Mouse (Mus musculus) embryonic facial prominence, embryonic 12.5 days (tissue): ENCODE measurements at regions not wholly inside any gene's neighbourhood (a gene's known extent, or its start where the extent isn't known, plus 50 kb on each side); places are given as distances from the start of the nearest gene placed in this dataset.

Source experiments
- ATAC-seq: fragments of 200-750 bp; cut with Nextera tagmentation; 2 replicates; pipeline ENCODE4 v1.8.0; 2017; ENCODE audit not compliant: insufficient number of reproducible peaks, insufficient read depth, low FRiP score, low TSS enrichment
- H3K27ac ChIP-seq: fragments of 300-500 bp; sonication (generic); 2 replicates; pipeline ENCODE4 v1.5.1; 2016; ENCODE audit warnings: mild to moderate bottlenecking
- H3K27me3 ChIP-seq: fragments of 300-500 bp; sonication (generic); 2 replicates; pipeline ENCODE4 v1.6.1; 2016; ENCODE audit warnings: mild to moderate bottlenecking, moderate library complexity
- H3K36me3 ChIP-seq: fragments of 300-500 bp; sonication (generic); 2 replicates; pipeline ENCODE4 v1.6.1; 2016; ENCODE audit warnings: mild to moderate bottlenecking
- H3K4me1 ChIP-seq: fragments of 300-500 bp; sonication (generic); 2 replicates; pipeline ENCODE4 v1.6.1; 2016
- H3K4me2 ChIP-seq: fragments of 300-500 bp; sonication (generic); replicated peaks from 2 replicates; pipeline ENCODE4 v1.6.1; 2016; ENCODE audit warnings: mild to moderate bottlenecking, moderate library complexity
- H3K4me3 ChIP-seq: fragments of 300-500 bp; sonication (generic); 2 replicates; pipeline ENCODE4 v1.5.1; 2016; ENCODE audit warnings: mild to moderate bottlenecking
- H3K9ac ChIP-seq: fragments of 300-500 bp; sonication (generic); 2 replicates; pipeline ENCODE4 v1.6.1; 2016; ENCODE audit warnings: mild to moderate bottlenecking, moderate library complexity
- H3K9me3 ChIP-seq: fragments of 300-500 bp; sonication (generic); 2 replicates; pipeline ENCODE4 v1.6.1; 2016; ENCODE audit warnings: mild to moderate bottlenecking, moderate library complexity
- WGBS: fragments of 180-500 bp; shearing (Covaris S2); methylation state at CpG from one replicate; pipeline ENCODE4 v1.1.7; 2016; 5-methylcytosine and 5-hydroxymethylcytosine counted together

DNA sequence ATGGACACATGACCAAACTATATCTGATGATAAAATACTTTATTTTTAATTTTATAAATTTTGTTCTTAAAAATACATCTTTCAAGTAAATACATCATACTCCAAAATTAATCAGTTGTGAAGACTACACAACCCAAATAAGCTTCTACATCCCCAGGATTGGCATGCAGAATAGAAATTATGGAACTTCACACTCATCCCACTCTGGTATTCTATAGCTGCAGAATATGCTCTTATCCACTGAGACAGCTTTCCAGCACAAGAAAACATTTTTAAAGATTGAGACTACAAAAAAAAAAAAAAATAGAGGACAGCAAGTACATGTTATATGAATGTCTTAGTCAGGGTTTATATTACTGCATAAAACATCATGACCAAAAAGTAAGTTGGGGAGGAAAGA lies 94.4 kb downstream of the Gm11232 start:
- no peaks in the 10 kb centered on the region for H3K36me3 ChIP-seq
- no peaks in the 10 kb centered on the region for H3K27me3 ChIP-seq
- H3K4me3 ChIP-seq: no peak overlapping the region
- H3K9me3 ChIP-seq: no peaks in the 10 kb centered on the region
- H3K27ac ChIP-seq: no peak overlapping the region
- no peak overlapping the region for H3K9ac ChIP-seq
- no peak overlapping the region for H3K4me2 ChIP-seq
- ATAC-seq: no peak
- no peaks in the 10 kb centered on the region for H3K4me1 ChIP-seq

DNA sequence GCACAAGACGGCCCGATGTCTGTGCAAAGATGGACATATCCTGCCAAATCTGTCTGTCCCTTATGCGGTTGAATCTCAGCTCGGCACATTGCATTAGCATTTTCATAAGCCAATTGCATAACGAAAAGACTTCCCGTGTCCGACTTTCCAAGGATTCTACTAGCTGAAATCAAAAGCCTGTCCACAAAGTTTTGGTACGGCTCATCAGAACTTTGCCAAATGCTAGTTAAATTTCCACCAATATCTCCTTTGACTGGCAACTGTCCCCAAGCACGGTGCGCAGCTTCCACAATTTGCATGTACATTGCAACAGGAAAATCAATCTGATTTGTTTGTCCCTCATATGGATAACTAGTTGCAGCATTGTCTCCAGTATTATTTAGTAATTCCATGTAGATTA lies 117.2 kb downstream of the Gm11232 start:
- H3K4me2 ChIP-seq: no peak overlapping the region
- H3K27me3 ChIP-seq: no peaks in the 10 kb centered on the region
- no peak overlapping the region for H3K4me3 ChIP-seq
- no peak overlapping the region for H3K9ac ChIP-seq
- WGBS: 95% methylated on average over 10 of the region's 10 CpGs
- no peaks in the 10 kb centered on the region for H3K36me3 ChIP-seq
- no peaks in the 10 kb centered on the region for H3K9me3 ChIP-seq
- H3K4me1 ChIP-seq: no peaks in the 10 kb centered on the region
- H3K27ac ChIP-seq: no peak overlapping the region
- ATAC-seq: no peak

DNA sequence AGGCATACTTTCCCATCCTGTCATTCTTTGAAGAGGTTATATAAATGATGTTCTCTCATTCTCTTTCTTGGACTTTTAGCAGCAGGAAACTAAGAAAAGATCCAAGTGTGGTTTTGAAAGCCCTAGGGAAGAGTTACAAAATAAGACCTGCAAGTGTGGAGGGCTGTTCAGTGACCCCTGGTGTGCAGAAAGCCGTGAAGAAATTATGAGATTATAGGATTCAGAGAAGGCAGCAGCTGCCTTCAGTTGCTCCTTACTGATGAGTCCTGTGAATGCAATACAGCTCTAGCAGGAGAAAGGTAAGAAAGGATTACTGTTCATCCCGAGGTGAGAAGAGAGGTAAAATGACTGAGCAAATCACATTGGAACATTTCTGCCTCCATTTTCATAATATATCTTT lies 130.7 kb downstream of the Gm11232 start:
- ATAC-seq: no peak

DNA sequence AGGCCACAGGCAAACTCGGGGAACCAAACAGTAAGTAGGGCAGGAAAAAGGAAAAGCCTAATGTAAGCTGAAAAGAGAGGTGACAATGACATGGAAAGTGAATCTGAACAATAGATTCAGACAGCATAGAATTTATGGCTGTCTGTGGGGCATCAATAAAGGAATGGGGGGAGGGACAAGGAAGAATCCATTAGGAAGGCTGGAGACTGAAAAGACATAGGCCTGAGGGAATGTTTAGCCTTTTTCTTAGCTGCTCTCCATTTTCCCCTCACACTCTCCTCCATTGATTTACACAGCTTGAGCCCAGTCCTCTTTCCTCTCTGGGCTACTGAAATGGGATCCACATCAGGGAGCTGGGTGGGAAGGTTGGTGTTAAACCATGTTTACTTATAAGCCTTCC lies 131.1 kb downstream of the Gm11232 start:
- no peak overlapping the region for H3K27ac ChIP-seq
- no peaks in the 10 kb centered on the region for H3K4me1 ChIP-seq
- ATAC-seq: no peak
- WGBS: 51% methylated on average over 1 of the region's 1 CpGs
- H3K4me2 ChIP-seq: no peak overlapping the region
- H3K9ac ChIP-seq: no peak overlapping the region
- no peaks in the 10 kb centered on the region for H3K9me3 ChIP-seq
- no peak overlapping the region for H3K4me3 ChIP-seq
- no peaks in the 10 kb centered on the region for H3K36me3 ChIP-seq
- no peaks in the 10 kb centered on the region for H3K27me3 ChIP-seq

More for the DNA sequence above, 130.7 kb downstream of the Gm11232 start:
- no peak overlapping the region for H3K4me3 ChIP-seq
- H3K36me3 ChIP-seq: no peaks in the 10 kb centered on the region
- WGBS: 36% methylated on average over 2 of the region's 2 CpGs
- no peaks in the 10 kb centered on the region for H3K27me3 ChIP-seq
- no peaks in the 10 kb centered on the region for H3K9me3 ChIP-seq
- no peak overlapping the region for H3K27ac ChIP-seq
- no peak overlapping the region for H3K9ac ChIP-seq
- no peaks in the 10 kb centered on the region for H3K4me1 ChIP-seq
- H3K4me2 ChIP-seq: no peak overlapping the region

DNA sequence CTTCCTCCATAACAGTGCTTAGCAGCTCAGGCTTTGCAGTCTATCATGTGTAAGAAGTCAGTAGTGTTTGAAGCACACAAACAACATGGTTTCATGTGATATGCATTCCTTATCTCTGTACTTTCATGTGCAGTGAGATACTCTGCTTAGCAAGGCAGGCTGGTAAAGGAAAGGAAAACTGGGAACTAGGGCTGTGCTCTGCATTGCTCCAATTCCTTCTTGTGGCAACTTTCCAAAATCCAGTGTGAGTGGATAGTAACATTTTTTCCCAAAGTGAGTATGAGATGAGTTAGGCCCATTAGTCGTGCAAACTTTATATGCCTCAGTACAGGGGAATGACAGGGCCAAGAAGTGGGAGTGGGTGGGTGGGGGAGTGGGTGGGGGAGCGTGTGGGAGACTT lies 133.0 kb downstream of the Gm11232 start:
- H3K9me3 ChIP-seq: no peaks in the 10 kb centered on the region
- no peak overlapping the region for H3K27ac ChIP-seq
- no peaks in the 10 kb centered on the region for H3K4me1 ChIP-seq
- no peaks in the 10 kb centered on the region for H3K27me3 ChIP-seq
- ATAC-seq: no peak
- no peak overlapping the region for H3K9ac ChIP-seq
- H3K4me2 ChIP-seq: no peak overlapping the region
- WGBS: 83% methylated on average over 2 of the region's 2 CpGs
- no peak overlapping the region for H3K4me3 ChIP-seq
- no peaks in the 10 kb centered on the region for H3K36me3 ChIP-seq

DNA sequence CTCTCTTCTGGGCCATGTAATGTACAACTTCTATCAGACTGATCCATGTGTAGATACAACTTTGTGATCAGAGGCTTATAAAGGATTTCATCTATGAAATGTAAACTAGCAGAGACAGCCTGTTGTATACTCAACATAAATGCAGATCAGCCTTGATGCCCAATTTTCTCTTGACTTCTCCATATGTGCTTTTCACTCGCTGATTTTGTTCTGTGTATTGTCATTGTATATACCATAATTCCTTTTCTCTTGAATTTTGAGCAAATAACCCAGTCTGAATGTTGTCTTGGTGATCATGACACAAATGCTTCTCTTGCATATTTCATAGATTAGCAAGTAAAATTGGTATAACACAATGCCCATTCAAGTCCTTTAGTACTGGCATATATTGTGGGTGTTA lies 144.0 kb downstream of the Gm11232 start:
- Histone ChIP-seq H3K4me3 (no peak overlapping the region), H3K36me3 (no peaks in the 10 kb centered on the region), H3K9ac (no peak overlapping the region), H3K4me2 (no peak overlapping the region), H3K4me1 (no peaks in the 10 kb centered on the region), H3K9me3 (no peaks in the 10 kb centered on the region; the same call in 1 of the 2 replicates), H3K27ac (no peak overlapping the region), H3K27me3 (no peaks in the 10 kb centered on the region)
- WGBS: 90% methylated on average over 1 of the region's 1 CpGs
- ATAC-seq: no peak

DNA sequence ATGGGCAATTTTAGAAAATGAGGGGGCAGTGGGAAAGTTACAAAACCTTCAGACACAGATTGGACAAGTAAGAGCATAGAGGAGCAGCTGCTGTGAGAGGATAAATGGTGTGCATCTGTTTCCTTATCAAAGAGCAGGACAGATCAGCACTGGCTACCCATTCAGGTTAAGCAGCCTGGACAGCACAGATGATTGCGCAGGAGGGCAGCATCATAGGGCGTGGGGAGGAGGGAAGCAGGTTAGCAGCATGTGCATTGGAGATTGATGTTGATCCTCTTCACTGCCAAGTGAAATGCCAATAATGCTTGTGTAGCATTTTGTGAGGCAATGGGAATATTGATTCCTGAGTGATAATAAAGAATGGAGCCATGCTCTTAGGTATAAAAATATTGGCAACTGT lies 171.9 kb downstream of the Gm11232 start:
- H3K9ac ChIP-seq: no peak overlapping the region
- no peak overlapping the region for H3K27ac ChIP-seq
- H3K4me3 ChIP-seq: no peak overlapping the region
- H3K4me2 ChIP-seq: no peak overlapping the region
- H3K36me3 ChIP-seq: no peaks in the 10 kb centered on the region
- no peaks in the 10 kb centered on the region for H3K27me3 ChIP-seq
- no peaks in the 10 kb centered on the region for H3K9me3 ChIP-seq
- 90% methylated on average over 2 of the region's 2 CpGs for WGBS
- no peaks in the 10 kb centered on the region for H3K4me1 ChIP-seq
- ATAC-seq: no peak

- no peak overlapping the region for H3K27ac ChIP-seq
- ATAC-seq: no peak
- 90% methylated on average over 5 of the region's 5 CpGs for WGBS
Measured at GRCm38 (mm10) chr4:71560656-71561055, 197.1 kb downstream of the Gm11232 start.

GRCm38 (mm10) chr4:71539200-71539599 lies 218.6 kb downstream of the Gm11232 start:
- Histone ChIP-seq H3K27ac (no peak overlapping the region), H3K4me1 (no peaks in the 10 kb centered on the region), H3K36me3 (no peaks in the 10 kb centered on the region), H3K9me3 (no peaks in the 10 kb centered on the region), H3K27me3 (no peaks in the 10 kb centered on the region), H3K4me2 (no peak overlapping the region), H3K9ac (no peak overlapping the region), H3K4me3 (no peak overlapping the region)
- no peak for ATAC-seq

More at GRCm38 (mm10) chr4:71560656-71561055, 197.1 kb downstream of the Gm11232 start:
- Histone ChIP-seq H3K4me1 (no peaks in the 10 kb centered on the region), H3K4me2 (no peak overlapping the region), H3K4me3 (no peak overlapping the region), H3K9me3 (no peaks in the 10 kb centered on the region), H3K36me3 (no peaks in the 10 kb centered on the region), H3K27me3 (no peaks in the 10 kb centered on the region), H3K9ac (no peak overlapping the region)

DNA sequence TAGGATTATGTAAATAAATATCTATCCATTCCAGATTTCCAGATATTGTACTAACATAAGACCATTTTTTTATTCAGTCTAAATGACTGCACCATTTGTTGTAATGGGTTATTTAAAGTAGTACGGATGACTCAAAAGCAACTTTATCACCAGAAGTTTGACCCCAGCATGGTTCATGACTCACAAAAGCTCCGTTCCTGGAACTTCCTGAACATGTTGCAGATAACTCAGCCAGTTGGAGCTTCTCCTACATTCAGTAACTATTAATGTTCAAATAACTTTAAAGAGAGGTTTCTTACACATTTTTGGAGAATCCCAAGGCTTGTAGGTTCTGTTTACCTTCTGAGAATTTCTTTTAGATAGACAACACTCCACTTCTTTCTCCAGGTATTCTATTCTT lies 219.8 kb downstream of the Gm11232 start:
- Histone ChIP-seq H3K4me2 (no peak overlapping the region), H3K27ac (no peak overlapping the region), H3K27me3 (no peaks in the 10 kb centered on the region), H3K4me1 (no peaks in the 10 kb centered on the region), H3K36me3 (no peaks in the 10 kb centered on the region), H3K4me3 (no peak overlapping the region), H3K9ac (no peak overlapping the region), H3K9me3 (no peaks in the 10 kb centered on the region)
- 76% methylated on average over 2 of the region's 2 CpGs for WGBS
- no peak for ATAC-seq

GRCm38 (mm10) chr4:71524255-71524970 lies 233.4 kb downstream of the Gm11232 start:
- 73% methylated on average over 4 of the region's 4 CpGs for WGBS

DNA sequence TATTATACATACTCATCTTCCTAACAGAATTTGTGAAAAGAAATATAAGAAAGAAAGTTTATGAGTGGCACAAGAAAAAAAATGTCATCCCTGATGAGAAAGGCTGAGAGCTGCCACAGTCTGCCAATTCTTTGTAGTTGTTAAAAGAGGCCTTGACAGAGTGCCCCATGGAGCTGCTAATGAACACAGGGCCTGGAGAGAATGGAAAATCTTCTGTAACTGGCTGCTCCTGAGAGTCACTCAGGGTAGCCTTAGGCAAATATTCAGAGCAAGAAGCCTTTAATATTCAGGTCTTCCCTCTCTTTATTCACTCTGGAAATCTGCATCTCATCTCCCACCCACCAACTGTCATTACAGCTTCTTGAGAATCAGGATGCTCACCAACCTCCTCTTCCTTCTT lies 237.0 kb downstream of the Gm11232 start:
- no peak for ATAC-seq
- H3K36me3 ChIP-seq: no peaks in the 10 kb centered on the region
- H3K27ac ChIP-seq: no peak overlapping the region
- H3K4me2 ChIP-seq: no peak overlapping the region
- no peak overlapping the region for H3K9ac ChIP-seq
- H3K4me3 ChIP-seq: no peak overlapping the region
- no peaks in the 10 kb centered on the region for H3K4me1 ChIP-seq
- no peaks in the 10 kb centered on the region for H3K27me3 ChIP-seq
- H3K9me3 ChIP-seq: no peaks in the 10 kb centered on the region

More at GRCm38 (mm10) chr4:71524255-71524970, 233.4 kb downstream of the Gm11232 start:
- Histone ChIP-seq H3K4me3 (no peak overlapping the region), H3K27ac (no peak overlapping the region), H3K9me3 (no peaks in the 10 kb centered on the region), H3K4me1 (no peaks in the 10 kb centered on the region), H3K27me3 (no peaks in the 10 kb centered on the region), H3K9ac (no peak overlapping the region), H3K4me2 (no peak overlapping the region), H3K36me3 (no peaks in the 10 kb centered on the region)
- ATAC-seq: no peak
